Mouse (Mus musculus): ENCODE measurements around the gene Zbtb40. TPM values are rescaled to one million over a fixed set of nuclear protein-coding genes. Genes with fewer than 3 reads are reported as not detected.

Zbtb40 gene
- polyA plus RNA-seq, 1 experiment from 2014 or later = 4.4 TPM

DNA sequence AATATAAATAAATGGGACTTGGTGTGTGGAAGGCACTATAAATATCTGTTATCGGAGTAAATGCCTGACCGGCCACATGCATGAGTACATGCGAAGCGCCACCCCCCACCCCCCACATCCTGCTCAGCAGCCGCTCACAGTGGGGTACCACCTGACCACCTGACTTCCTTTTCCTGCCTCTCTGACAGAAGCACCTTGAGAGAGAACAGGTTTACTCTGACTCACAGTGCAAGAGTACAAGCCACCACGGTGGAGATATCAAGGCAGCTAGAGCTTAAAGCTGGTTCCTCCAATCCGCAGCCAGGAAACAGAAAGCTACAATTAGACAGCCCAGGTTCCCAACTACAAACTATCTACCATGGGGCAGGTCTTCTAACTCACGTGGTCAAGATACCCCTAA lies 19.9 kb upstream of the Zbtb40 start:
- Histone ChIP-seq H3K9ac (ENCODE audit: low read length) (no peak overlapping the region), H3K4me1 (replicated peaks; ENCODE audit: control insufficient read depth, insufficient read depth, low read length) (no peaks in the 10 kb centered on the region), H3K36me3 (ENCODE audit: control insufficient read depth, insufficient read depth, low read length) (no peaks in the 10 kb centered on the region), H3K27me3 (ENCODE audit: control insufficient read depth, insufficient read depth, low read depth, low read length) (no peaks in the 10 kb centered on the region; the same call in 1 of the 2 replicates), H3K4me2 (ENCODE audit: low read depth, low read length) (no peak overlapping the region), H3K4me3 (ENCODE audit: low read length) (no peak overlapping the region), H3K27ac (ENCODE audit: low read length) (no peak overlapping the region), H3K9me3 (ENCODE audit: control insufficient read depth, low read length) (no peaks in the 10 kb centered on the region)
- WGBS = 21% methylated on average over 8 of the region's 8 CpGs
- no peak for ATAC-seq (ENCODE audit: low read depth)

DNA sequence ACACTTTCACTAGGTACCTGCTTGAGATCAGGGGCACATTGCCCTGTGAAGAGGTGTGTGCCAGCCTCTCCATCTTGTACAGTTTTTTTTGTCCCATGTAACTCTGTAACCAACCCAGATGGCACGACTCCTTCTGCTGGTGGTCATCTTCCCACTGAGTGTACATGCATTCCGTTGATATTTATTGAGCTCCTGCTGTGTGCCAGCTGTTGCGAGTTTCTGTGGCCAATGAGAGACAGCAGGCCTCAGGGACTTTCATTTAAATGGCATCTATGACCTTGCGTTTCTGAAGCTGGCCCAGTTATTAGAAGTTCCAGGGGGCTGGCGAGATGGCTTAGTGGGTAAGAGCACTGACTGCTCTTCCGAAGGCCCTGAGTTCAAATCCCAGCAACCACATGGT lies 17.2 kb upstream of the Zbtb40 start:
- Histone ChIP-seq H3K27ac (ENCODE audit: low read length) (no peak overlapping the region), H3K4me3 (ENCODE audit: low read length) (no peak overlapping the region), H3K9ac (ENCODE audit: low read length) (no peak overlapping the region), H3K9me3 (ENCODE audit: control insufficient read depth, low read length) (no peaks in the 10 kb centered on the region), H3K27me3 (ENCODE audit: control insufficient read depth, insufficient read depth, low read depth, low read length) (no peaks in the 10 kb centered on the region; the same call in 1 of the 2 replicates), H3K36me3 (ENCODE audit: control insufficient read depth, insufficient read depth, low read length) (no peaks in the 10 kb centered on the region), H3K4me1 (replicated peaks; ENCODE audit: control insufficient read depth, insufficient read depth, low read length) (no peaks in the 10 kb centered on the region), H3K4me2 (ENCODE audit: low read depth, low read length) (no peak overlapping the region)
- no peak for ATAC-seq (ENCODE audit: low read depth)
- WGBS = 80% methylated on average over 6 of the region's 6 CpGs

DNA sequence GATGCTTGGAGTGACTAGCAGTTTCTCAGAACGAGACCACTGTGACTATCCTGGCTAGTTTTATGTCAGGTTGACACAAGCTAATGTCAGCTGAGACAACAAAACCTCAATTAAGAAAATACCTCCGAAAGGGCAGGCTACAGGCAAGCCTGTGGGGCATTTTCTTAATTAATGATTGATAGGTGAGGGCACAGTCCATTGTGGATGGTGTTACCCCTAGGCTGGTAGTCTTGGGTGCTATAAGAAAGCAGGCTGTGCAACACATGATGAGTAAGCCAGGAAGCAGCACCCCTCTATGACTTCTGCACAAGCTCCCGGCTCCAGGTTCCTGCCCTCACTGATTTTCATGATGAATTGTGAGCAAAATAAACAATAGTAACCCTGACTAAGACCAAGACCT lies 6.3 kb upstream of the Zbtb40 start:
- no peak for ATAC-seq (ENCODE audit: low read depth)
- H3K27me3 ChIP-seq (ENCODE audit: control insufficient read depth, insufficient read depth, low read depth, low read length) = peaks cover 22% of the 10 kb centered on the region
- 45% methylated on average over 3 of the region's 3 CpGs for WGBS

GRCm38 (mm10) chr4:137053810-137054209 lies 5.2 kb upstream of the Zbtb40 start:
- Histone ChIP-seq H3K27ac (ENCODE audit: low read length) (no peak overlapping the region), H3K27me3 (ENCODE audit: control insufficient read depth, insufficient read depth, low read depth, low read length) (peaks cover 24% of the 10 kb centered on the region), H3K9me3 (ENCODE audit: control insufficient read depth, low read length) (no peaks in the 10 kb centered on the region; the same call in 1 of the 2 replicates), H3K4me1 (replicated peaks; ENCODE audit: control insufficient read depth, insufficient read depth, low read length) (no peaks in the 10 kb centered on the region), H3K9ac (ENCODE audit: low read length) (no peak overlapping the region), H3K4me2 (ENCODE audit: low read depth, low read length) (no peak overlapping the region), H3K36me3 (ENCODE audit: control insufficient read depth, insufficient read depth, low read length) (no peaks in the 10 kb centered on the region), H3K4me3 (ENCODE audit: low read length) (no peak overlapping the region)
- 73% methylated on average over 5 of the region's 5 CpGs for WGBS
- no peak for ATAC-seq (ENCODE audit: low read depth)

More for the DNA sequence above, 6.3 kb upstream of the Zbtb40 start:
- no peak overlapping the region for H3K4me3 ChIP-seq (ENCODE audit: low read length)
- no peaks in the 10 kb centered on the region for H3K4me1 ChIP-seq (replicated peaks; ENCODE audit: control insufficient read depth, insufficient read depth, low read length)
- H3K36me3 ChIP-seq (ENCODE audit: control insufficient read depth, insufficient read depth, low read length) = no peaks in the 10 kb centered on the region
- H3K9me3 ChIP-seq (ENCODE audit: control insufficient read depth, low read length) = no peaks in the 10 kb centered on the region; the same call in 1 of the 2 replicates
- no peak overlapping the region for H3K9ac ChIP-seq (ENCODE audit: low read length)
- no peak overlapping the region for H3K4me2 ChIP-seq (ENCODE audit: low read depth, low read length)
- no peak overlapping the region for H3K27ac ChIP-seq (ENCODE audit: low read length)

DNA sequence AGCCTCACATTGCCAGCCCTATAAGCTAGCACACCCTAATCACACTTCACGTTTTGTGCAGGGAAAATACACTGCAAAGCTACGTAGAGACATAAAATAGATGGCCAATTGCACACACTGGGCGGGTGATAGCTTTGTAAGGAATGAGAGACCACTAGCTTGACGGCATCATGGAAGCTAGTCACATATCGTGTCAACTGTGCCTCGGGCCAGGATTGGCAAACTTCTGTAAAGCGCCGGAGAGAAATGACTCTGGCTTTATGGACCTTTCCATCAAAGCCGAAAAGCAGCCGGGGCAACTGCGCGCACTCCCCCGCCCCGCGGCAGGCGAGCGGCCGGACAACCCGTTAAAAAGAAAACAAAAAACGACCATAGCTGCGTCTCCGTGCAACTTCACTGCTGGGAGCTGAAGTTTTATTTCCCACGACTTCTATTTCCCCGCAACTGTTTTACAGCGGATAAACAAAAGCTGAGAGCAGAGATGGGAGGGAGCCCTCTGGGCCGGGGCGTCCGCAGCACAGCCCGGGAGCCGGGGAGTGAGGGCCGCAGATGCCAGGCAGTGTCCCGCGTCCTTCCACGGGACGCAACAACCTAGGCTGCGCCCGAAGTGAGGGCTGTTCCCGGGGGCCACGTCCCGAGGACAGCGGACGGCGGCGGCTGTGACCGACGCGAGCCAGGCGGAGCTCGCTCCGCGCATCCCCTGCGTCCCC lies 606 bp downstream of the Zbtb40 start:
- H3K4me2 ChIP-seq (ENCODE audit: low read depth, low read length) = peak overlapping the region; percentile 69
- H3K27ac ChIP-seq (ENCODE audit: low read length) = peak overlapping the region; percentile 52
- ATAC-seq (ENCODE audit: low read depth) = peak; percentile 78
- H3K4me1 ChIP-seq (replicated peaks; ENCODE audit: control insufficient read depth, insufficient read depth, low read length) = peaks cover 9% of the 10 kb centered on the region
- no peaks in the 10 kb centered on the region; the same call in 1 of the 2 replicates for H3K9me3 ChIP-seq (ENCODE audit: control insufficient read depth, low read length)
- peaks cover 14% of the 10 kb centered on the region for H3K27me3 ChIP-seq (ENCODE audit: control insufficient read depth, insufficient read depth, low read depth, low read length)
- WGBS = under 1% methylated on average over 52 of the region's 52 CpGs
- H3K36me3 ChIP-seq (ENCODE audit: control insufficient read depth, insufficient read depth, low read length) = no peaks in the 10 kb centered on the region
- H3K4me3 ChIP-seq (ENCODE audit: low read length) = peak overlapping the region; percentile 99
- H3K9ac ChIP-seq (ENCODE audit: low read length) = peak overlapping the region; percentile 86

- H3K9ac ChIP-seq (ENCODE audit: low read length) = no peak overlapping the region
- no peak overlapping the region for H3K27ac ChIP-seq (ENCODE audit: low read length)
- WGBS = 86% methylated on average over 5 of the region's 5 CpGs
- no peaks in the 10 kb centered on the region for H3K36me3 ChIP-seq (ENCODE audit: control insufficient read depth, insufficient read depth, low read length)
- no peak overlapping the region for H3K4me3 ChIP-seq (ENCODE audit: low read length)
- H3K4me2 ChIP-seq (ENCODE audit: low read depth, low read length) = no peak overlapping the region
- H3K9me3 ChIP-seq (ENCODE audit: control insufficient read depth, low read length) = no peaks in the 10 kb centered on the region; the same call in 1 of the 2 replicates
- ATAC-seq (ENCODE audit: low read depth) = no peak
- H3K4me1 ChIP-seq (replicated peaks; ENCODE audit: control insufficient read depth, insufficient read depth, low read length) = peaks cover 14% of the 10 kb centered on the region
- peaks cover 8% of the 10 kb centered on the region for H3K27me3 ChIP-seq (ENCODE audit: control insufficient read depth, insufficient read depth, low read depth, low read length)
These were observed 2.5 kb downstream of the Zbtb40 start for GRCm38 (mm10) chr4:137046110-137046509.

DNA sequence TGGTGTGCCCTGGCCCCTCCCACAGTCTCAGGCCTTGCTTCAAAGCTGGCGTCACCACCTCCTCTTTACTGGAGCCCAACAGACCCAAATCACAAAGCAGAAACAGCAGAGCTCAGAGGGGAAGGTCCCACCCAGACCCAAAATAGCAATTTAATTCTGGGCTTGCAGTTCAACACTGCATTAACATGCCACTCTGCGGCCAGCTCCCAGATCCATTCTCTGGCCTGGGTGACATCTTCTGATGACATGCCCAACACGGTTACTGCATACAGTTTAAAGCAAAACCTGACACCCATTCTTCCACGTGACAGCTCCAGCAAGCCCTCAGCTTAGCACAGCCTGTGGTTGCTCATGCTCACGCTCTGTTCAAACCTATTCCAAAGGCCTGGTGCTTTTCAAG lies 4.1 kb downstream of the Zbtb40 start:
- H3K9me3 ChIP-seq (ENCODE audit: control insufficient read depth, low read length) = no peaks in the 10 kb centered on the region
- H3K9ac ChIP-seq (ENCODE audit: low read length) = no peak overlapping the region
- H3K4me1 ChIP-seq (replicated peaks; ENCODE audit: control insufficient read depth, insufficient read depth, low read length) = peaks cover 14% of the 10 kb centered on the region
- 61% methylated on average over 5 of the region's 5 CpGs for WGBS
- no peak overlapping the region for H3K27ac ChIP-seq (ENCODE audit: low read length)
- no peak overlapping the region for H3K4me3 ChIP-seq (ENCODE audit: low read length)
- H3K4me2 ChIP-seq (ENCODE audit: low read depth, low read length) = 0 out of 2 replicates have a peak overlapping the region, but pooled peaks have one; percentile 8
- ATAC-seq (ENCODE audit: low read depth) = no peak
- no peaks in the 10 kb centered on the region for H3K27me3 ChIP-seq (ENCODE audit: control insufficient read depth, insufficient read depth, low read depth, low read length)
- no peaks in the 10 kb centered on the region for H3K36me3 ChIP-seq (ENCODE audit: control insufficient read depth, insufficient read depth, low read length)

DNA sequence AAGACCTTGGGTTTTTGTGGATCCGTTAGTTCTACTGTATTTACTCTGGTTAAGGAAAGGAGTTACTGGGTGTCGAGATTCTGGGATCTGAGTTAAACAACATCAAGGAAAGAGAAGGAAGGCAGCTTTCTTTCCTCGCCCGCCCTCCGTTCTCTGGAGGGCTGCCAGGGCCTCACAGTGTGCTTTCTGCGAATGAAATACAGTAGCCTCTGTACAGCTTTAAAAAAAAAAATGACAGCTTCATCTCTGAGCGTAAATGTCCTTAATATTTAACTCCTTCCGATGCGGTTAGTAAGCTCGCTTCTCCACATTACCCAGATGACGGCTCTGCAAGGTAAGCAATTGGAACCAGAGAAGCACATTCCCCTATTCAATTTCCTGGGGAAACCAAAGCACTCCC lies 4.8 kb downstream of the Zbtb40 start:
- H3K4me3 ChIP-seq (ENCODE audit: low read length) = no peak overlapping the region
- ATAC-seq (ENCODE audit: low read depth) = no peak
- no peaks in the 10 kb centered on the region for H3K36me3 ChIP-seq (ENCODE audit: control insufficient read depth, insufficient read depth, low read length)
- H3K27me3 ChIP-seq (ENCODE audit: control insufficient read depth, insufficient read depth, low read depth, low read length) = no peaks in the 10 kb centered on the region
- no peak overlapping the region for H3K27ac ChIP-seq (ENCODE audit: low read length)
- H3K9ac ChIP-seq (ENCODE audit: low read length) = no peak overlapping the region
- H3K4me2 ChIP-seq (ENCODE audit: low read depth, low read length) = peak overlapping the region; percentile 8
- H3K9me3 ChIP-seq (ENCODE audit: control insufficient read depth, low read length) = no peaks in the 10 kb centered on the region
- peaks cover 14% of the 10 kb centered on the region for H3K4me1 ChIP-seq (replicated peaks; ENCODE audit: control insufficient read depth, insufficient read depth, low read length)
- 28% methylated on average over 11 of the region's 11 CpGs for WGBS

DNA sequence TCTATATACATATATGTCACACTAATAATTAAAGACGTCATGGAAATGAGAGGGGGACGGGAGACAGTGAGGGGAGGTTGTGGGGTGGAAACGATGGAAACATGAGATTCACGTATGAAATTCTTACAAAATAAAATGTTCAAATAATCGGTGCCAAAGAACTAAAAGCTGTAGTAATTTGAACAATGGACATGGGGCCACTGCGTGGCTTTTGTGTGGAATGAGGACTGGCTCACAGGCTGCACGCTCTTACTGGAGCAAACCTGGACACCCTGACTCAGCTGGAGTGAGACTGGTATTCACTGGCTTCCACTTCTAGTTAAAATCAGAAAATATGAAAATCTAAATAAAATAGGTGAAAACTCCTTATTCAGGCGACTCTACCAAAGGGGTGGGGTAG lies 6.6 kb downstream of the Zbtb40 start:
- no peak overlapping the region for H3K4me3 ChIP-seq (ENCODE audit: low read length)
- H3K27me3 ChIP-seq (ENCODE audit: control insufficient read depth, insufficient read depth, low read depth, low read length) = no peaks in the 10 kb centered on the region
- H3K4me2 ChIP-seq (ENCODE audit: low read depth, low read length) = no peak overlapping the region
- ATAC-seq (ENCODE audit: low read depth) = no peak
- H3K36me3 ChIP-seq (ENCODE audit: control insufficient read depth, insufficient read depth, low read length) = no peaks in the 10 kb centered on the region
- no peaks in the 10 kb centered on the region for H3K9me3 ChIP-seq (ENCODE audit: control insufficient read depth, low read length)
- WGBS = 93% methylated on average over 8 of the region's 8 CpGs
- H3K4me1 ChIP-seq (replicated peaks; ENCODE audit: control insufficient read depth, insufficient read depth, low read length) = peaks cover 13% of the 10 kb centered on the region
- H3K27ac ChIP-seq (ENCODE audit: low read length) = no peak overlapping the region
- no peak overlapping the region for H3K9ac ChIP-seq (ENCODE audit: low read length)
